Mouse (Mus musculus): ENCODE data around the gene Sapcd1.

GRCm38 (mm10) chr17:34998526-34999430, 29.0 kb downstream of the Sapcd1 start:
- TF ChIP-seq CTCF (IDR thresholded peaks at IDR 0.05; ENCODE audit: insufficient read depth, low read length) = no peak
- no peak for TF ChIP-seq POLR2A (IDR thresholded peaks at IDR 0.05; ENCODE audit: borderline replicate concordance, extremely low read depth, low read depth, low read length)
